Mouse (Mus musculus): Measurements from ENCODE around the gene Prim2.

DNA sequence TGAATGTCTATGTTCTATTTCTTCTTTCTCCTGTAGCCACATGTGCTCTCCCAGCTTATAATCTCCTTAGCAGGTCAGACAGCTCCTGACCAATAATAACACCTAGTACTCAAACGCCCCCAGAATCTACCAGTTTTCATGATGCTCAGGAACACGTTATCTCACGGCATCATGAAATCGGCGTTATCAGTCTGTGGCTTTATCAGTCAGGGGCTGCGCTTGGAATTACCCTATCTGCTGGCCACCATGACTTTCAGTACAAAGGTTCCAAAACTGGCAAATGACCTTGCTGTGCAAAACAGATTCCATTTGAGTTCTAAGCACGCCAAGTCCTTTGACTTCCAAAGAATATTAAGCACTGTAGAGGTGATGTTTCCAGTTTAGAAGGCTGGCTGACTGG, 127.9 kb downstream of the Prim2 start:
- TF ChIP-seq CTCF (conservative IDR thresholded peaks at IDR 0.05; ENCODE audit: low read length) (no peak), NANOG (IDR thresholded peaks at IDR 0.05; ENCODE audit: borderline replicate concordance, low read length) (no peak), POU5F1 (IDR thresholded peaks at IDR 0.05; ENCODE audit: borderline replicate concordance, low read length) (no peak)
